Mouse (Mus musculus): ENCODE results near the gene D230025D16Rik. TPM values are rescaled to one million over a fixed set of nuclear protein-coding genes. Genes with fewer than 3 reads are reported as not detected.

Gene D230025D16Rik
- polyA plus RNA-seq, 1 experiment: 1.3 TPM

DNA sequence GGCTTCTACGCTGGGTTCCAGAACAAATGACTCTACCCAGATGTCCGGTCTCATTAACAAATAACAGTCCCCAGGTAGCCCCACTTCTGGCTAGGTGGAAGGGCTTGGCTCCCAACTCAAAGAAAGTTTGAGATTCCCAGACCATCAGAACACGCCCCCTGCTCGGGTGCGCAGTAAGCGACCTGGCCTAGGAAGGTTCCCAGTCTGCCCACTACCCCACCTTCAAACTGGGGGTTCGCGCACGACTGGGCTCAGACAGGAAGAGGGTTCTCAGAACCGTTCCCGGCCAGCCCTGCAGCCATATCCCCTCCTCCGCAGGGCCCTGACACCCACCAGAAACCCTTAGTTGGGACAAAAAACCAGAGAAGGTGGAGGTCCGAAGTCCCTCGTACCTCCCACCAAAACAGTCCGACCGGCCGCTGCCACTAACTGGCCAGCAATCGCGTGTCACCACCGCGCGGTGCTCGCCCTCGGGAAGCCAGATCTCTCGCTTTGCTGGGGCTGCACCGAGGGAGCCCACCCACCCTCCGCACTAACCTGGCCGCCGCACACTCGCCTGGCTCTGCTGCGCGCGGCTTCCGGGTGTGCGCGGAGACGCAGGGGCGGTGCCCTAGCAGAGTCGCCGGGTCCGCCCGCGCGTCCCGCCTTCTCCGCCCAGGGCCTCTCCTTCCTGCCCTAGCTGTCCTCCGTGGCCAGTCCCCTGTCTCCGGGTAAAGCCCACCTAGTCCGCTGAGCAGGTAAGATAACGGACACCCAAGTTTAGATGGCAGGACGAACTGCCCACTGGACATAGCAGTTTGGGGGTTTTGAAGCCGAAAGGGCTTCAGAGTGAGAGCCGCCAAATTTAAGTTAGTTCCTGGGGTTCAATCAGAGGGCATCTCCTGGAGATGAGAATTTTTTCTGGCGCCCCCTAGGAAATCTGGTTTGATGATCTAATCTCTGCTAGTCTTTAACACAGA is 39.4 kb downstream of the D230025D16Rik start, which contains the start of the genes Tradd and Fbxl8:
TSS of gene Tradd (minus strand) at position 586 of the 959 bp plus-strand sequence.
TSS of gene Fbxl8 (plus strand) at position 625 of the 959 bp plus-strand sequence.
- H3K4me1 ChIP-seq (ENCODE audit: control insufficient read depth): peaks cover 60% of the 10 kb centered on the region
- peaks cover 2% of the 10 kb centered on the region; the same call in 1 of the 2 replicates for H3K36me3 ChIP-seq (ENCODE audit: control insufficient read depth)
- peaks cover 24% of the 10 kb centered on the region for H3K9me3 ChIP-seq (ENCODE audit: control insufficient read depth, low read length)

DNA sequence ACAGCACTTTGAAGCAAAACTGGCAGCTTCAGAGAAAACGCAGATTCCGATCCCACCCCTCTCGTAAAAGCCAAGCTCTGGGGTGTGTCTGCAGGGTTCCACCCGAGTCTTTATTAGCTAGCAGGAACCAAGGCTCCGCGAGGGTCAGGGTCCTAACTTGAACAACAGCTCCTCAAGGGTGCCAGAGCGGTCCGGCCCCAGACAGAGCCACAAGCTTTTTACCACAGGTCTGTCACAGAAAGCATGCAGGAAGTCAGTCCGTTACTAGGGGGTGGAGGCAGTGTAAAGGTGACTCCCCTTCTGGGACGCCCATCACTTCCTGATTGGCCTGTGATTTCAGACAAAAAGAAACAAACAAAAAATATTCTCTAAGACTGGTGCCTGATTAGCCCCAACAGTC is 40.2 kb downstream of the D230025D16Rik start:
- peaks cover 91% of the 10 kb centered on the region for H3K27me3 ChIP-seq (ENCODE audit: control insufficient read depth)

More for the DNA sequence above, 39.4 kb downstream of the D230025D16Rik start, which contains the start of the genes Tradd and Fbxl8:
- TF ChIP-seq GATA1 (IDR thresholded peaks at IDR 0.05; ENCODE audit: low read length): no peak
- no peak for TF ChIP-seq TAL1 (IDR thresholded peaks at IDR 0.05; ENCODE audit: low read length)
- Histone ChIP-seq H3K4me3 (replicated peaks) (peak within 1 kb of the TSS; percentile 77), H3K27me3 (ENCODE audit: control insufficient read depth) (peaks cover 91% of the 10 kb centered on the region)

DNA sequence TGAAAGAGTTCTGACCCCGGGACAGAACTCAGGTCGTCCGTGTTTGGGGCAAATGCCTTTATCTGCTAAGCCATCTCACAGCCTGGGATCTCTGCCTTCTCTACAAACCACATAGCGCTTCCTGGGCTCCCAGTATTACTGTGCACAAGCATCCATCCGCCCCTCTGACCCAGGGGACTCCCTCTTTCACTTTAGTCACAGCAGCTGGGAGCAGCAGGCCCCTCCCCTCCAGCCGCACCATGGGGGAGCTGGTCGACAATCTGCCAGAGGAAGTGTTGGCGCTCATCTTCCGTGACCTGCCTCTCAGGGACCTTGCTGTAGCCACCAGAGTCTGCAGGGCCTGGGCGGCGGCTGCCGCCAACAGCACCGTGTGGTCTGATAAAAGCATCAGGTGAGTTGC is 41.8 kb downstream of the D230025D16Rik start:
- no peak for TF ChIP-seq TAL1 (IDR thresholded peaks at IDR 0.05; ENCODE audit: low read length)
- TF ChIP-seq GATA1 (IDR thresholded peaks at IDR 0.05; ENCODE audit: low read length): no peak
- H3K4me3 ChIP-seq (replicated peaks): no peak overlapping the region
- peaks cover 91% of the 10 kb centered on the region for H3K27me3 ChIP-seq (ENCODE audit: control insufficient read depth)
- no peaks in the 10 kb centered on the region for H3K36me3 ChIP-seq (ENCODE audit: control insufficient read depth)
- H3K4me1 ChIP-seq (ENCODE audit: control insufficient read depth): peaks cover 53% of the 10 kb centered on the region
- peaks cover 34% of the 10 kb centered on the region for H3K9me3 ChIP-seq (ENCODE audit: control insufficient read depth, low read length)

More for the DNA sequence above, 40.2 kb downstream of the D230025D16Rik start:
- Histone ChIP-seq H3K9me3 (ENCODE audit: control insufficient read depth, low read length) (peaks cover 33% of the 10 kb centered on the region), H3K4me1 (ENCODE audit: control insufficient read depth) (peaks cover 60% of the 10 kb centered on the region), H3K36me3 (ENCODE audit: control insufficient read depth) (peaks cover 2% of the 10 kb centered on the region; the same call in 1 of the 2 replicates), H3K4me3 (replicated peaks) (peak overlapping the region; percentile 77)
- TF ChIP-seq GATA1 (IDR thresholded peaks at IDR 0.05; ENCODE audit: low read length): no peak
- no peak for TF ChIP-seq TAL1 (IDR thresholded peaks at IDR 0.05; ENCODE audit: low read length)

DNA sequence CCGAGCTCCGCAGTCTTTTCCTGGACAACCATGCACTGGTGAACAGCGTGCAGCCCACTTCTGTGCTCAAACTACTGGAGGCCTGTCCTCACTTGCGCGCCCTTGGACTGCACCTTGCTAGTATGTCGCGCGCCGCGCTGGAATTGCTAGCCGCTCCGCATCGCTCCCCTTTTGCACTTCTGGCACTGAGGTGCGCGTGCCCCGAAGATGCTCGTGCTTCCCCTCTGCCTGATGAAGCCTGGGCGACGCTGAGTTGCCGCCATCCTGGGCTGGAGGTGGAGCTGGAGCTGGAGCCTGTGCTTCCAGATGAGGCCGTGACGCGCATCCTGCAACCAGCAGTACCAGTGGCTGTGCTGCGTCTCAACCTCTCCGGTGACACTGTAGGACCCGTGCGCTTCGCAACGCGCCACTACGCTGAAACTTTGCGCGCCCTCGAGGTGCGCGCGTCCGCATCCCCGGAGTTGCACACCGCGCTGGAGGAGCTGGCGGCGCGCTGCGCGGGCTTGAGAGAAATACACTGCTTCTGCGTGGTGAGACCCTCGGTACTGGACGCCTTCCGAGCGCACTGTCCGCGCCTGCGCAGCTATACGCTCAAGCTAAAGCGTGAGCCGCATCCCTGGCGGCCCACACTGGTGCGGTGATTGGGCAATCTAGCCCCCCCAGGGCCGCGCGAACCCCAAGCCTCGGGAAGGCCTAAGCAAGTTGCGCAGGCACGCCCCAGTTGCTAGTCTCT is 43.6 kb downstream of the D230025D16Rik start:
- peaks cover 43% of the 10 kb centered on the region for H3K4me1 ChIP-seq (ENCODE audit: control insufficient read depth)
- no peak for TF ChIP-seq TAL1 (IDR thresholded peaks at IDR 0.05; ENCODE audit: low read length)
- no peak for TF ChIP-seq GATA1 (IDR thresholded peaks at IDR 0.05; ENCODE audit: low read length)
- peaks cover 97% of the 10 kb centered on the region for H3K27me3 ChIP-seq (ENCODE audit: control insufficient read depth)
- peaks cover 34% of the 10 kb centered on the region for H3K9me3 ChIP-seq (ENCODE audit: control insufficient read depth, low read length)
- H3K4me3 ChIP-seq (replicated peaks): peak overlapping the region; percentile 23
- no peaks in the 10 kb centered on the region for H3K36me3 ChIP-seq (ENCODE audit: control insufficient read depth)

DNA sequence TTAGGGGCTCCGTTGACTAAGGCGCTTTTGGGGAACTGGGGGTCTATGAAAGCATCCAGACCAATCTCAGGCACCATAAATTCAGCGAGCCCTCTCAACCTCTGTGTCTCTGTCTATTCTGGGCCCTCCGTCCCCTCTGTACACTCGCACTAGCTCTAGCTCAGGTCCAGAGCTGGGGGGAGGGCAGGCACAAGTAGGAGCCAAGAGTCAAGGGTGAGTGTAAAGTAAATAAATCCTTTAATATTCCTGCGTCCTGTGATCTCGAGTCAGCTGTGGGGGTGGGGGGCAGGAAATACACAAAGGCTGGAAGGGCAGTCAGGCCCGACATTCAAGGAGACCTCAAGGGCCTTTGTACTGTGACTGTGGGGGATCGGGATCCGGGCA is 44.1 kb downstream of the D230025D16Rik start:
- Histone ChIP-seq H3K4me1 (ENCODE audit: control insufficient read depth) (peaks cover 38% of the 10 kb centered on the region), H3K9me3 (ENCODE audit: control insufficient read depth, low read length) (peaks cover 34% of the 10 kb centered on the region), H3K4me3 (replicated peaks) (no peak overlapping the region), H3K27me3 (ENCODE audit: control insufficient read depth) (peaks cover 97% of the 10 kb centered on the region), H3K36me3 (ENCODE audit: control insufficient read depth) (no peaks in the 10 kb centered on the region)
- TF ChIP-seq GATA1 (IDR thresholded peaks at IDR 0.05; ENCODE audit: low read length) (no peak), TAL1 (IDR thresholded peaks at IDR 0.05; ENCODE audit: low read length) (no peak)

DNA sequence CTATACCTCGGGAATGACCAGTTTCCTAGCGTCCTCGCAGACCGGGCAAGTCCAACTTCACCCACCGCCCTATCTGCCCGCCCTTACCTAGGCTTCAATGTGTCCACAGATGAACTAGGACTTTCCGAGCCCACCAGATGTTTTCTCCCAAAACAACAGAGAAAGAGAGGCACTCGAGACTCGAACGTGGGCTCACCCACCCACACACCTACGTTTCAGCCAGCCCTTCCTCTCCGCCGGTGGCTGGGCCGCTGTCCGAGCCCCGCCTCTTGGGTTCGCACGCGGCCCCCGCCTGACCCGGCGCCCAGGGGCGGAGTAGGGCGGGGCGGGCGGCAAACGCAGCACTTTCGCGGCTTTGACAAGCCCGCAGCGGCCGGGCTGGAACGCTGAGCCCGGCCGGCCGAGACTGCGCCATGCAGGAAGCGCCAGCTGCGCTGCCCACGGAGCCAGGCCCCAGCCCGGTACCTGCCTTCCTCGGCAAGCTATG is 44.6 kb downstream of the D230025D16Rik start, which contains the start of gene Hsf4:
TSS of gene Hsf4 (plus strand) at position 341 of the 487 bp plus-strand sequence.
- H3K4me1 ChIP-seq (ENCODE audit: control insufficient read depth): peaks cover 34% of the 10 kb centered on the region
- H3K27me3 ChIP-seq (ENCODE audit: control insufficient read depth): peaks cover 99% of the 10 kb centered on the region

DNA sequence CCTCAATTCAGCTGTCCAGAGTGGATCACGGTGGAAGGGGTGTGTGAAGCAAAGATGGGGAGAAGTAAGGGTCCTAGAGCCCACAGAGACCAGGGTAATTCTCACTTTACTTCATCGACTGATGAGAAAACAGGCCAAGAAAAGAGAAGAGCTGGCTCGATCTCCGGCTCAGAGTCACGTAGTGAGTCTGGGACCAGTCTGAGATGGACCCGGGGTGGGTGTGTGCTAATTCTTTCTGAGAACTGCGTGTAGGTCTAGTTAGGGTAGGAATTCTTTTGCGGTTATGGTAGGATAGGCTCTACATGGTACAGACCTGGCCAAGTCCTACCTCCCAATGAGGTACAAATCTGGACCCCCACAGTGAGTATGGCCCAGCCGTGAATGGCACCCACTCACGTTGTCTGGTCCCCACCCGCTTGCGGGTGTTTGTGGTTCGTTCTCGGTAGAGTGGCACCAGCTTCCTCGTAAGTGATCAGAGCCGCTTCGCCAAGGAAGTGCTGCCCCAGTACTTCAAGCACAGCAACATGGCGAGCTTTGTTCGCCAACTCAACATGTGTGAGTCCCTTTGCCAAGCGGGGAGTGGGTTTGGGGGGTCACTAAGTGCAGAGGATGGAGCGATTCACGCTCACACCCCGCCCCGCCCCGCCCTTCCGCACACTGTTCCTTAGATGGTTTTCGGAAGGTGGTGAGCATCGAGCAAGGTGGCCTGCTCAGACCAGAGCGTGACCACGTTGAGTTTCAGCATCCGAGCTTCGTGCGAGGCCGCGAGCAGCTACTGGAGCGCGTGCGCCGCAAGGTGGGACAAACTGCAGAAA is 45.4 kb downstream of the D230025D16Rik start:
- TF ChIP-seq TAL1 (IDR thresholded peaks at IDR 0.05; ENCODE audit: low read length) (no peak), GATA1 (IDR thresholded peaks at IDR 0.05; ENCODE audit: low read length) (no peak)
- peaks cover 26% of the 10 kb centered on the region for H3K4me1 ChIP-seq (ENCODE audit: control insufficient read depth)
- peaks cover 34% of the 10 kb centered on the region for H3K9me3 ChIP-seq (ENCODE audit: control insufficient read depth, low read length)
- H3K4me3 ChIP-seq (replicated peaks): no peak overlapping the region
- no peaks in the 10 kb centered on the region for H3K36me3 ChIP-seq (ENCODE audit: control insufficient read depth)
- H3K27me3 ChIP-seq (ENCODE audit: control insufficient read depth): peaks cover 99% of the 10 kb centered on the region

More for the DNA sequence above, 44.6 kb downstream of the D230025D16Rik start, which contains the start of gene Hsf4:
- H3K4me3 ChIP-seq (replicated peaks): peak within 1 kb of the TSS; percentile 23
- no peaks in the 10 kb centered on the region for H3K36me3 ChIP-seq (ENCODE audit: control insufficient read depth)
- H3K9me3 ChIP-seq (ENCODE audit: control insufficient read depth, low read length): peaks cover 34% of the 10 kb centered on the region
- TF ChIP-seq GATA1 (IDR thresholded peaks at IDR 0.05; ENCODE audit: low read length) (no peak), TAL1 (IDR thresholded peaks at IDR 0.05; ENCODE audit: low read length) (no peak)

DNA sequence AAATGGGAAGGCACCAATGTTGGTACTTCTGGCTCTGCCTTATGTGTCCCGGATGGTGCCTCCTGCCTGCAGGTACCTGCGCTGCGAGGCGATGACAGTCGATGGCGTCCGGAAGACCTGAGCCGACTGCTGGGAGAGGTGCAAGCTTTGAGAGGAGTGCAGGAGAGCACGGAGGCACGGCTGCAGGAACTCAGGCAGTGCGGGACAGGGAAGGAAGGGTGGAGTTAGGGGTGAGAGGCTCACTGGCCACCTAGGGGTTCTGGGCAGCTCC is 45.9 kb downstream of the D230025D16Rik start:
- no peak for TF ChIP-seq TAL1 (IDR thresholded peaks at IDR 0.05; ENCODE audit: low read length)
- no peak for TF ChIP-seq GATA1 (IDR thresholded peaks at IDR 0.05; ENCODE audit: low read length)
- Histone ChIP-seq H3K27me3 (ENCODE audit: control insufficient read depth) (peaks cover 99% of the 10 kb centered on the region), H3K4me3 (replicated peaks) (no peak overlapping the region), H3K9me3 (ENCODE audit: control insufficient read depth, low read length) (peaks cover 34% of the 10 kb centered on the region), H3K4me1 (ENCODE audit: control insufficient read depth) (peaks cover 26% of the 10 kb centered on the region), H3K36me3 (ENCODE audit: control insufficient read depth) (no peaks in the 10 kb centered on the region)

All from erythroblast, embryonic 14.5 days (primary cell).